Mouse (Mus musculus): ENCODE data around the gene Sh2d1b1. TPM values are rescaled to one million over a fixed set of nuclear protein-coding genes. Genes with fewer than 3 reads are reported as not detected.
A peak's percentile ranks its signal among the peaks of the same experiment; 100 is the strongest.
"Not testable (repeated sequence)": the region's sequence is repeated elsewhere in the genome, so short reads cannot be mapped to it uniquely, and the experiment has no call there.

Sh2d1b1 gene
- polyA plus RNA-seq (2014; fragmentation: Nextera tagmentation; extraction: Ambion mirVana), result 0.09 TPM in 1 of 2 replicates, not detected in the other

GRCm38 (mm10) chr1:170277016-170277415 lies at the start of gene Sh2d1b1:
Gene Sh2d1b1, plus strand, starts transcription at chr1:170277320.
- no peak within 1 kb of the TSS for H3K4me2 ChIP-seq (ENCODE audit: low read length)
- H3K4me3 ChIP-seq (ENCODE audit: low read depth, low read length), result no peak within 1 kb of the TSS
- no peaks in the 10 kb centered on the region for H3K4me1 ChIP-seq (ENCODE audit: control insufficient read depth, insufficient read depth, low read length)
- H3K36me3 ChIP-seq (ENCODE audit: control insufficient read depth, insufficient read depth, low read length), result no peaks in the 10 kb centered on the region
- DNase-seq (ENCODE audit: low spot score), result no peak
- no peak within 1 kb of the TSS for H3K9ac ChIP-seq (ENCODE audit: low read length)
- no peaks in the 10 kb centered on the region for H3K27me3 ChIP-seq (replicated peaks; ENCODE audit: control insufficient read depth, insufficient read depth, low read length)
- ATAC-seq, result no peak
- H3K27ac ChIP-seq (ENCODE audit: low read depth, low read length), result no peak within 1 kb of the TSS
- WGBS, result 92% methylated on average over 2 of the region's 3 CpGs
- H3K9me3 ChIP-seq (replicated peaks; ENCODE audit: control insufficient read depth, low read length), result no peaks in the 10 kb centered on the region

GRCm38 (mm10) chr1:170232688-170233087 lies 44.4 kb upstream of the Sh2d1b1 start, which contains the start of gene Sh2d1b2:
Gene Sh2d1b2, plus strand, starts transcription at chr1:170232749.
- not testable (repeated sequence) for H3K9me3 ChIP-seq (replicated peaks; ENCODE audit: control insufficient read depth, low read length); H3K36me3 ChIP-seq (ENCODE audit: control insufficient read depth, insufficient read depth, low read length); H3K4me3 ChIP-seq (ENCODE audit: low read depth, low read length); ATAC-seq; H3K27ac ChIP-seq (ENCODE audit: low read depth, low read length); H3K4me2 ChIP-seq (ENCODE audit: low read length); H3K9ac ChIP-seq (ENCODE audit: low read length); H3K4me1 ChIP-seq (ENCODE audit: control insufficient read depth, insufficient read depth, low read length); H3K27me3 ChIP-seq (replicated peaks; ENCODE audit: control insufficient read depth, insufficient read depth, low read length); DNase-seq (ENCODE audit: low spot score)
- WGBS, result 84% methylated on average over 5 of the region's 6 CpGs

GRCm38 (mm10) chr1:170245016-170245415 lies 32.1 kb upstream of the Sh2d1b1 start:
- Histone ChIP-seq H3K36me3 (ENCODE audit: control insufficient read depth, insufficient read depth, low read length) (no peaks in the 10 kb centered on the region), H3K9ac (ENCODE audit: low read length) (no peak overlapping the region), H3K9me3 (replicated peaks; ENCODE audit: control insufficient read depth, low read length) (no peaks in the 10 kb centered on the region), H3K4me3 (ENCODE audit: low read depth, low read length) (no peak overlapping the region), H3K27ac (ENCODE audit: low read depth, low read length) (no peak overlapping the region), H3K4me2 (ENCODE audit: low read length) (no peak overlapping the region), H3K4me1 (ENCODE audit: control insufficient read depth, insufficient read depth, low read length) (no peaks in the 10 kb centered on the region), H3K27me3 (replicated peaks; ENCODE audit: control insufficient read depth, insufficient read depth, low read length) (no peaks in the 10 kb centered on the region)
- WGBS, result 84% methylated on average over 3 of the region's 3 CpGs
- no peak for DNase-seq (ENCODE audit: low spot score)
- ATAC-seq, result no peak

- no peak for DNase-seq (ENCODE audit: low spot score)
- Histone ChIP-seq H3K27ac (ENCODE audit: low read depth, low read length) (no peak overlapping the region), H3K4me3 (ENCODE audit: low read depth, low read length) (peak overlapping the region; percentile 65), H3K36me3 (ENCODE audit: control insufficient read depth, insufficient read depth, low read length) (no peaks in the 10 kb centered on the region), H3K9ac (ENCODE audit: low read length) (peak overlapping the region; percentile 87), H3K9me3 (replicated peaks; ENCODE audit: control insufficient read depth, low read length) (no peaks in the 10 kb centered on the region), H3K4me2 (ENCODE audit: low read length) (peak overlapping the region; percentile 69), H3K4me1 (ENCODE audit: control insufficient read depth, insufficient read depth, low read length) (0 out of 2 replicates have a peak, but pooled peaks cover 3% of the 10 kb centered on the region), H3K27me3 (replicated peaks; ENCODE audit: control insufficient read depth, insufficient read depth, low read length) (0 out of 2 replicates have a peak, but pooled peaks cover 3% of the 10 kb centered on the region)
- 48% methylated on average over 17 of the region's 30 CpGs for whole genome bisulfite sequencing
- no peak for ATAC-seq
Measured at GRCm38 (mm10) chr1:170254893-170255559, 22.1 kb upstream of the Sh2d1b1 start.

GRCm38 (mm10) chr1:170255560-170255910 lies 21.6 kb upstream of the Sh2d1b1 start:
- Histone ChIP-seq H3K9me3 (replicated peaks; ENCODE audit: control insufficient read depth, low read length) (no peaks in the 10 kb centered on the region), H3K9ac (ENCODE audit: low read length) (peak overlapping the region; percentile 87), H3K27me3 (replicated peaks; ENCODE audit: control insufficient read depth, insufficient read depth, low read length) (0 out of 2 replicates have a peak, but pooled peaks cover 3% of the 10 kb centered on the region), H3K4me3 (ENCODE audit: low read depth, low read length) (peak overlapping the region; percentile 65), H3K36me3 (ENCODE audit: control insufficient read depth, insufficient read depth, low read length) (no peaks in the 10 kb centered on the region), H3K4me1 (ENCODE audit: control insufficient read depth, insufficient read depth, low read length) (0 out of 2 replicates have a peak, but pooled peaks cover 3% of the 10 kb centered on the region), H3K4me2 (ENCODE audit: low read length) (peak overlapping the region; percentile 69), H3K27ac (ENCODE audit: low read depth, low read length) (no peak overlapping the region)
- DNase-seq (ENCODE audit: low spot score), result peak; percentile 95
- peak; percentile 100 for ATAC-seq
- WGBS, result 7% methylated on average over 32 of the region's 32 CpGs

- Histone ChIP-seq H3K4me2 (ENCODE audit: low read length) (no peak overlapping the region), H3K27me3 (replicated peaks; ENCODE audit: control insufficient read depth, insufficient read depth, low read length) (no peaks in the 10 kb centered on the region; the same call in 1 of the 2 replicates), H3K4me1 (ENCODE audit: control insufficient read depth, insufficient read depth, low read length) (no peaks in the 10 kb centered on the region), H3K36me3 (ENCODE audit: control insufficient read depth, insufficient read depth, low read length) (no peaks in the 10 kb centered on the region), H3K9ac (ENCODE audit: low read length) (no peak overlapping the region), H3K4me3 (ENCODE audit: low read depth, low read length) (no peak overlapping the region), H3K27ac (ENCODE audit: low read depth, low read length) (no peak overlapping the region), H3K9me3 (replicated peaks; ENCODE audit: control insufficient read depth, low read length) (no peaks in the 10 kb centered on the region)
- WGBS, result 92% methylated on average over 6 of the region's 6 CpGs
- ATAC-seq (no peak), DNase-seq (ENCODE audit: low spot score) (no peak)
Measured at GRCm38 (mm10) chr1:170270281-170270680, 6.8 kb upstream of the Sh2d1b1 start.

GRCm38 (mm10) chr1:170270696-170271095 lies 6.4 kb upstream of the Sh2d1b1 start:
- 91% methylated on average over 4 of the region's 4 CpGs for WGBS
- no peak overlapping the region for H3K4me2 ChIP-seq (ENCODE audit: low read length)
- H3K27ac ChIP-seq (ENCODE audit: low read depth, low read length), result no peak overlapping the region
- no peaks in the 10 kb centered on the region for H3K4me1 ChIP-seq (ENCODE audit: control insufficient read depth, insufficient read depth, low read length)
- no peaks in the 10 kb centered on the region for H3K36me3 ChIP-seq (ENCODE audit: control insufficient read depth, insufficient read depth, low read length)
- ATAC-seq, result no peak
- DNase-seq (ENCODE audit: low spot score), result no peak
- no peaks in the 10 kb centered on the region for H3K9me3 ChIP-seq (replicated peaks; ENCODE audit: control insufficient read depth, low read length)
- no peak overlapping the region for H3K9ac ChIP-seq (ENCODE audit: low read length)
- H3K4me3 ChIP-seq (ENCODE audit: low read depth, low read length), result no peak overlapping the region
- H3K27me3 ChIP-seq (replicated peaks; ENCODE audit: control insufficient read depth, insufficient read depth, low read length), result no peaks in the 10 kb centered on the region; the same call in 1 of the 2 replicates

- Histone ChIP-seq H3K9ac (ENCODE audit: low read length) (no peak overlapping the region), H3K4me2 (ENCODE audit: low read length) (no peak overlapping the region), H3K27ac (ENCODE audit: low read depth, low read length) (no peak overlapping the region), H3K4me3 (ENCODE audit: low read depth, low read length) (no peak overlapping the region), H3K4me1 (ENCODE audit: control insufficient read depth, insufficient read depth, low read length) (no peaks in the 10 kb centered on the region), H3K27me3 (replicated peaks; ENCODE audit: control insufficient read depth, insufficient read depth, low read length) (no peaks in the 10 kb centered on the region; the same call in 1 of the 2 replicates), H3K36me3 (ENCODE audit: control insufficient read depth, insufficient read depth, low read length) (no peaks in the 10 kb centered on the region), H3K9me3 (replicated peaks; ENCODE audit: control insufficient read depth, low read length) (no peaks in the 10 kb centered on the region)
- DNase-seq (ENCODE audit: low spot score) (no peak), ATAC-seq (no peak)
Measured at GRCm38 (mm10) chr1:170273252-170273651, 3.9 kb upstream of the Sh2d1b1 start.

GRCm38 (mm10) chr1:170282415-170283129 lies 5.5 kb downstream of the Sh2d1b1 start:
- Histone ChIP-seq H3K27me3 (replicated peaks; ENCODE audit: control insufficient read depth, insufficient read depth, low read length) (no peaks in the 10 kb centered on the region), H3K4me2 (ENCODE audit: low read length) (no peak overlapping the region), H3K27ac (ENCODE audit: low read depth, low read length) (no peak overlapping the region), H3K9me3 (replicated peaks; ENCODE audit: control insufficient read depth, low read length) (no peaks in the 10 kb centered on the region), H3K4me3 (ENCODE audit: low read depth, low read length) (no peak overlapping the region), H3K36me3 (ENCODE audit: control insufficient read depth, insufficient read depth, low read length) (no peaks in the 10 kb centered on the region), H3K9ac (ENCODE audit: low read length) (no peak overlapping the region), H3K4me1 (ENCODE audit: control insufficient read depth, insufficient read depth, low read length) (no peaks in the 10 kb centered on the region)
- ATAC-seq (no peak), DNase-seq (ENCODE audit: low spot score) (no peak)
- 82% methylated on average over 4 of the region's 4 CpGs for WGBS

Measured in forebrain, embryonic 14.5 days (tissue).